Mouse (Mus musculus) intestine, embryonic 15.5 days (tissue): Measurements from ENCODE around the gene Clspn. TPM values are rescaled to one million over a fixed set of nuclear protein-coding genes. Genes with fewer than 3 reads are reported as not detected.

Experiments
- ATAC-seq: fragments of 200-750 bp; cut with Nextera tagmentation; 2 replicates; pipeline ENCODE4 v1.8.0; 2017; ENCODE audit warnings: moderate TSS enrichment, moderate library complexity
- H3K27ac ChIP-seq: fragments of 300-500 bp; sonication (generic); 2 replicates; pipeline ENCODE4 v1.5.1; 2015; ENCODE audit warnings: mild to moderate bottlenecking, inconsistent platforms
- H3K27me3 ChIP-seq: fragments of 300-500 bp; sonication (generic); replicated peaks from 2 replicates; pipeline ENCODE4 v1.6.1; 2015; ENCODE audit warnings: inconsistent platforms
- H3K36me3 ChIP-seq: fragments of 300-500 bp; sonication (generic); 2 replicates; pipeline ENCODE4 v1.6.1; 2015; ENCODE audit warnings: inconsistent platforms
- H3K4me1 ChIP-seq: fragments of 300-500 bp; sonication (generic); replicated peaks from 2 replicates; pipeline ENCODE4 v1.6.1; 2015; ENCODE audit warnings: inconsistent platforms
- H3K4me2 ChIP-seq: fragments of 300-500 bp; sonication (generic); replicated peaks from 2 replicates; pipeline ENCODE4 v1.6.1; 2015; ENCODE audit warnings: mild to moderate bottlenecking, inconsistent platforms
- H3K4me3 ChIP-seq: fragments of 300-500 bp; sonication (generic); replicated peaks from 2 replicates; pipeline ENCODE4 v1.5.1; 2015; ENCODE audit warnings: inconsistent platforms
- H3K9ac ChIP-seq: fragments of 300-500 bp; sonication (generic); 2 replicates; pipeline ENCODE4 v1.6.1; 2015; ENCODE audit warnings: inconsistent platforms
- H3K9me3 ChIP-seq: fragments of 300-500 bp; sonication (generic); 2 replicates; pipeline ENCODE4 v1.6.1; 2016; ENCODE audit warnings: inconsistent platforms
- WGBS: fragments of 180-500 bp; shearing (Covaris S2); methylation state at CpG from one replicate; pipeline ENCODE4 v1.1.7; 2015; 5-methylcytosine and 5-hydroxymethylcytosine counted together
- polyA plus RNA-seq: library from polyadenylated mRNA; unstranded; fragments of >200 nt; fragmentation: Nextera tagmentation; extraction: Ambion mirVana; gene quantifications from 2 replicates; pipeline ENCODE4 v1.2.1, GENCODE M21; 2015

The Clspn gene
- polyA plus RNA-seq, 1 experiment from 2014 or later, result 33.0 TPM

DNA sequence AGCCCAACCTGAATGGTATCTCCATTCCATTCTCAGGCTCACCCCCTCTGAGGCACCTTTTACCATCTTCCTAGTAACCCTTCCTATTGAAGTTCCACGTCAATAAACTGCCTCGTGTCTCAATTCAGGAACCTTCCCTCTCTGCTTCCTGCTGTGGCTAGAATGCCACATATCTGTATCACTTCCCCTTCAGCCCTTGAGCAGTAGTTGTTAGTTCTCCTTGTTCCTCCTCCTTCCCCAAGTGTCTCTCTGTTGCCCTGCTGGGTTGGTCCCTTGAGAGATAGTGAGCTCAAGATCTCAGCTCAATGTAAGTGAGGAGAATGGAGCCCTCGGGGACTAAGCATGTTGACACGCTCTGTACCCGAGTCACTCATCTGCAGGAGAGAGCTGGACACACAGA is 19.9 kb upstream of the Clspn start:
- no peak for ATAC-seq
- Histone ChIP-seq H3K27ac (no peak overlapping the region), H3K4me1 (no peaks in the 10 kb centered on the region), H3K4me2 (no peak overlapping the region), H3K4me3 (no peak overlapping the region), H3K9ac (no peak overlapping the region), H3K27me3 (no peaks in the 10 kb centered on the region; the same call in 1 of the 2 replicates), H3K36me3 (no peaks in the 10 kb centered on the region), H3K9me3 (no peaks in the 10 kb centered on the region)
- 69% methylated on average over 5 of the region's 5 CpGs for WGBS

DNA sequence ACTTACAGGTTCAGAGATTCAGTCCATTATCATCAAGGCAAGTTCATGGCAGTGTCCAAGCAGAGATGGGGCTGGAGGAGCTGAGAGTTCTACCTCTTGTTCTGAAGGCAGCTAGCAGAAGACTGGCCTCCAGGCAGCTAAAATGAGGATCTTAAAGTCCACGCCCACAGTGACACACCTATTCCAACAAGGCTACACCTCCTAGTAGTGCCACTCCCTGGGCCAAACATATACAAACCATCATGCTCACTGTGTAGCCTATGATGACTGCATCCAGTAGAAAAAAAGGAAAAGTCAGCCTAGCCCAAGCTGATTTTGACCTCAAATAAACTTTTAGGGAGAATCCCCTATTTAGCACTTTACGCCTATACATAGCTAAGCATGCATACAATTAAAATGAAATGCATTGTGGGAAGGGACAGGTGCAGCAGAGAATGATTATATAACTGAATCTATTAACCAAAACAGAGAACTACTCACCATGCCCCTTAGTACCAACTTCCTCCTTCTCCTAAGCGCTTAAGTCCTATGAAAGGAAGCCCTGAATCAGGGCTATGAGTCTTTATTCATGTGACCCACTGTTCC is 16.2 kb upstream of the Clspn start:
- H3K4me3 ChIP-seq, result no peak overlapping the region
- H3K9me3 ChIP-seq, result no peaks in the 10 kb centered on the region
- H3K4me2 ChIP-seq, result no peak overlapping the region
- H3K27me3 ChIP-seq, result no peaks in the 10 kb centered on the region
- ATAC-seq, result no peak
- no peak overlapping the region for H3K27ac ChIP-seq
- no peak overlapping the region for H3K9ac ChIP-seq
- H3K36me3 ChIP-seq, result no peaks in the 10 kb centered on the region
- H3K4me1 ChIP-seq, result no peaks in the 10 kb centered on the region
- WGBS, result 76% methylated on average over 3 of the region's 3 CpGs

GRCm38 (mm10) chr4:126542838-126543237 is 13.9 kb upstream of the Clspn start:
- H3K9ac ChIP-seq, result no peak overlapping the region
- H3K36me3 ChIP-seq, result no peaks in the 10 kb centered on the region
- H3K27me3 ChIP-seq, result no peaks in the 10 kb centered on the region
- H3K27ac ChIP-seq, result no peak overlapping the region
- 68% methylated on average over 7 of the region's 7 CpGs for WGBS
- H3K4me2 ChIP-seq, result no peak overlapping the region
- H3K4me3 ChIP-seq, result no peak overlapping the region
- no peaks in the 10 kb centered on the region for H3K9me3 ChIP-seq
- H3K4me1 ChIP-seq, result no peaks in the 10 kb centered on the region
- ATAC-seq, result no peak

- 79% methylated on average over 1 of the region's 1 CpGs for WGBS
- H3K4me1 ChIP-seq, result no peaks in the 10 kb centered on the region
- no peaks in the 10 kb centered on the region for H3K27me3 ChIP-seq
- no peak overlapping the region for H3K9ac ChIP-seq
- ATAC-seq, result no peak
- H3K36me3 ChIP-seq, result no peaks in the 10 kb centered on the region
- no peak overlapping the region for H3K4me3 ChIP-seq
- H3K9me3 ChIP-seq, result no peaks in the 10 kb centered on the region
- no peak overlapping the region for H3K4me2 ChIP-seq
- H3K27ac ChIP-seq, result no peak overlapping the region
Observed at GRCm38 (mm10) chr4:126545016-126545415, 11.7 kb upstream of the Clspn start.

- H3K4me3 ChIP-seq, result no peak overlapping the region
- 66% methylated on average over 6 of the region's 7 CpGs for WGBS
- no peak overlapping the region for H3K4me2 ChIP-seq
- no peak overlapping the region for H3K9ac ChIP-seq
- no peaks in the 10 kb centered on the region for H3K9me3 ChIP-seq
- no peak for ATAC-seq
- H3K4me1 ChIP-seq, result no peaks in the 10 kb centered on the region
- H3K36me3 ChIP-seq, result no peaks in the 10 kb centered on the region
- no peak overlapping the region for H3K27ac ChIP-seq
- H3K27me3 ChIP-seq, result no peaks in the 10 kb centered on the region
Observed at GRCm38 (mm10) chr4:126545703-126546102, 11.0 kb upstream of the Clspn start.

DNA sequence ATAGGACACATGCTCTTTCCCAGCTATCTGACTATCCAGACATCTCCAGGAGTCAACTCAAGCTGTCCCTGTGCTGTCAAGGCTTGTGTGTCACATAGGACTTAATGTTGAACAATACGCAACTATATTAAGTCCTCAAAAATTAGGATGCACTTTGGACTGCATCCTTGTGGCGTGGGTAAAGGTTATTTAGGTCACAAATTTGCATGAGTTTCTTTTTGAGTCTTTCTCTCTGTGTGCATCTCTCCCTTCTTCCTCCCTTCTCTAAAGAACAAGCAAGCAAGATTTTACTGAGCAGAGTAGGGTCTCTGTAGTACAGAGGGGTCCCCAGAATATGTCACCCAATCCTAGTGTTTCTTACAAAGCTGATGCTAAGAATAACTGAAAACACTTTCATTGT is 10.6 kb upstream of the Clspn start:
- Histone ChIP-seq H3K9me3 (no peaks in the 10 kb centered on the region), H3K27me3 (no peaks in the 10 kb centered on the region), H3K4me3 (no peak overlapping the region), H3K4me2 (no peak overlapping the region), H3K4me1 (no peaks in the 10 kb centered on the region), H3K9ac (no peak overlapping the region), H3K36me3 (no peaks in the 10 kb centered on the region), H3K27ac (no peak overlapping the region)
- WGBS, result 84% methylated on average over 2 of the region's 2 CpGs
- no peak for ATAC-seq

DNA sequence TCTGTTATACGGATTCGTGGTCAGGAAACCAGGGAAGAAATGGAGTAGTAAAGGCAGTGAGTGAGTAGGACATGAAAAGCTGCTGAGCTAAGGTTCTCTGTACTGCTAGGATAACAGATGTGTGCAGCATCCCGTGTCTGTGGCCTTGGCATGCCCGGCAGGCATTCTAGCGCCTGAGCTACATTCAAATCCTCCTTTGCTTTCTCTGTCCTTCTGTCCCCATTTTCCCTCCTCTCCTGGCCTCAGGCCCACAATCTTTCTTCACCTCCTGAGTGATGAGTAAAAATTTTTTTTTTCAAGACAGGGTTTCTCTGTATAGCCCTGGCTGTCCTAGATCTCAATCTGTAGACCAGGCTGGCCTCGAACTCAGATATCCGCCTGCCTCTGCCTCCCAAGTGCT is 4.6 kb upstream of the Clspn start:
- no peaks in the 10 kb centered on the region for H3K27me3 ChIP-seq
- no peak overlapping the region for H3K27ac ChIP-seq
- ATAC-seq, result no peak
- 82% methylated on average over 7 of the region's 7 CpGs for WGBS
- no peaks in the 10 kb centered on the region for H3K4me1 ChIP-seq
- no peak overlapping the region for H3K4me3 ChIP-seq
- H3K9ac ChIP-seq, result no peak overlapping the region
- no peaks in the 10 kb centered on the region for H3K36me3 ChIP-seq
- H3K9me3 ChIP-seq, result no peaks in the 10 kb centered on the region
- no peak overlapping the region for H3K4me2 ChIP-seq

DNA sequence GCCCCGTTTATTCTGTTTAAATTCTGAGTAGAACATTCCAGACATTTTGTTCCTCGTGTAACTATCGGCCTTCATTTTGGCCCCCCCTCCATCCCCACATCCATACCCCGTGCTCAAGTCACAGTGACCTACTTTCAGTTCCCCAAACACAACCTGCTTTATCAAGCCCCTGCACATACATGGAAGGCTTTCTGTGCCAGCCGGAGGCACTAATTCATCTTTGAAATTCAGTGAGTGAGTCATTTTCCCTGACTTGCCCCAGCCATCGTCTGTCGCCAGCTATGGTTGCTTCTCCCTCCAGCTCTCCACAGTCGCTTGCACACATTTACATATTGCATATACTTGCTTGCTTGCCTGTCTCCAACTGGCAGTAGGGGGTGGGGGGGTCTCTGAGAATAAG is 3.6 kb upstream of the Clspn start:
- Histone ChIP-seq H3K27me3 (no peaks in the 10 kb centered on the region), H3K9me3 (no peaks in the 10 kb centered on the region), H3K4me1 (0 out of 2 replicates have a peak, but pooled peaks cover under 1% of the 10 kb centered on the region), H3K4me3 (no peak overlapping the region), H3K27ac (no peak overlapping the region), H3K36me3 (no peaks in the 10 kb centered on the region), H3K4me2 (no peak overlapping the region), H3K9ac (no peak overlapping the region)
- no peak for ATAC-seq
- 61% methylated on average over 8 of the region's 8 CpGs for WGBS

DNA sequence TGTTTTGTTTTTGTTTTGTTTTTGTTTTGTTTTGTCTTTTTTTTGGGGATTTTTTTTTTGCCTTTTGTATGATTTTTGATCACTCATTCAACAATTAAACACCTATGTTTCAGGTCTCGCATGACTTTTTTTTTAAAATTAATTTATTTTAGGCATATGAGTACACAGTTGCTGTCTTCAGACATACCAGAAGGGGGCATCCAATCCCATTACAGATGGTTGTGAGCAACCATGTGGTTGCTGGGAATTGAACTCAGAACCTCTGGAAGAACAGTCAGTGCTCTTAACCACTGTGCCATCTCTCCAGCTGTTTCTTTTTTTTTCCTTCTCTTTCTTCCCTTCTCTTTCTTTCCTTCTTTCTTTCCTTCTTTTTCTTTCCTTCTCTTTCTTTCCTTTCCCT is 3.0 kb upstream of the Clspn start:
- Histone ChIP-seq H3K27ac (no peak overlapping the region), H3K27me3 (no peaks in the 10 kb centered on the region), H3K4me1 (0 out of 2 replicates have a peak, but pooled peaks cover 3% of the 10 kb centered on the region), H3K9ac (no peak overlapping the region), H3K4me2 (no peak overlapping the region), H3K4me3 (no peak overlapping the region), H3K9me3 (no peaks in the 10 kb centered on the region), H3K36me3 (no peaks in the 10 kb centered on the region)
- WGBS, result 77% methylated on average over 1 of the region's 1 CpGs
- no peak for ATAC-seq

DNA sequence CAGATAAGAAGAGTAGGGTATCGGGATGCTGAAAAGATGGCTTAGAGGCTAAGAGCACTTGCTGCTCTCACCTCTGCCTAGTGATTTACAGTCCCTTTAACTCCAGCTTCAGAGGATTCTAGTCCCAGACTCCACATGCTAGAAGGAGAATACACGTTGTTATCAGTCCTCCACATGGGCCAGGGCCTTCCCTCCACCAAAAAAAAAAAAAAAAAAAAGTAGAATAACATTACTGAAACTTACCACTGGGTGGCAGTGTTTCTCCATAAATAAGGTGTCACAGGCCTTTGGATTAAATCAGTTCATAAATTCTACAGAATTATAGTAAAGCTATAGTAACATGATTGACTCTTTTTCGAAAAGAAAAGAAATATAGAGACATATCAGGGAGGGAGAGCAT is 2.3 kb upstream of the Clspn start:
- Histone ChIP-seq H3K36me3 (no peaks in the 10 kb centered on the region), H3K9me3 (no peaks in the 10 kb centered on the region), H3K9ac (no peak overlapping the region), H3K27ac (no peak overlapping the region), H3K4me2 (no peak overlapping the region), H3K4me3 (no peak overlapping the region), H3K27me3 (no peaks in the 10 kb centered on the region), H3K4me1 (0 out of 2 replicates have a peak, but pooled peaks cover 3% of the 10 kb centered on the region)
- 29% methylated on average over 3 of the region's 3 CpGs for WGBS
- ATAC-seq, result no peak

DNA sequence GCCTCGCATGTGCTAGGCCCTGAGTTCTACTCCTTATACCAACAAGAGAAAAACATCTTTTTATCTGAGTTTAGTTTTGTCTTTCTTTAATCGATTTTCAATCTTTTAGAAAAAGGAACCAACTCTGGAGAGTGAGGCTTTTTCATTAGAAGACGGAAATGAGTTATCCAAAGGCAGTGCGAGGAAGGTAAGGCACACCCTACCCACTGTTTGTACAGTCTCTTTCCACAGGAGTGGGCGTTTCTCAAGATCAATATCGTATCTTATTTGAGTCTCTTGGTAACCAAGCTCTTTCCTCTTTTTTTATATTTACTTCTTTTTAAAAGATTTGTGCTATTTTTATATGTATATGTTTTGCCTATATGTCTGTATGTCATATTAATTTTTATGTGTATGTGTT is 7.1 kb downstream of the Clspn start:
- Histone ChIP-seq H3K36me3 (peaks cover 26% of the 10 kb centered on the region), H3K9ac (no peak overlapping the region), H3K27ac (no peak overlapping the region), H3K4me1 (no peaks in the 10 kb centered on the region), H3K4me3 (no peak overlapping the region), H3K4me2 (no peak overlapping the region), H3K9me3 (no peaks in the 10 kb centered on the region), H3K27me3 (no peaks in the 10 kb centered on the region)
- WGBS, result 80% methylated on average over 6 of the region's 6 CpGs
- ATAC-seq, result no peak

DNA sequence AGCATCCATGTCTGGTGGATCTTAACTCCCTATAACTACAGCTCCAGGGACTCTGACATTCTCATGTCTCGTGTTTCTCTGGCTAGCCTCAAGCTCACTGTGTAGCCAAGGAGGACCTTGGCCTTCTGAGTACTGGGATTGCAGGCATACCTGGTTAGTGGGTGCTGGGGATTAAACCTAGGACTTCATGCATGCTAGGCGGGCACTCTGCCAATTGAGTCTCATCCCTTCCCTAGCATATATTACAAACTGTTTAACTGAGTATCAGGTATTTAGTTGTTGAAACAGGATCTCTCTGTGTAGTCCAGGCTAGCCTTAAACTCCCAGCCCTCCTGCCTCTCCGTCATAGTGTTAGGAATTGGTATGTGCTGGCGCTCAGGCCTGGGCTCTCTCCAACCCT is 10.5 kb downstream of the Clspn start:
- Histone ChIP-seq H3K36me3 (peaks cover 20% of the 10 kb centered on the region), H3K9me3 (no peaks in the 10 kb centered on the region), H3K9ac (no peak overlapping the region), H3K27me3 (no peaks in the 10 kb centered on the region), H3K4me2 (no peak overlapping the region), H3K4me1 (no peaks in the 10 kb centered on the region), H3K4me3 (no peak overlapping the region), H3K27ac (no peak overlapping the region)
- ATAC-seq, result no peak
- WGBS, result 94% methylated on average over 4 of the region's 4 CpGs

GRCm38 (mm10) chr4:126569783-126570182 is 13.0 kb downstream of the Clspn start:
- Histone ChIP-seq H3K27me3 (no peaks in the 10 kb centered on the region), H3K4me3 (no peak overlapping the region), H3K9ac (no peak overlapping the region), H3K27ac (no peak overlapping the region), H3K4me1 (no peaks in the 10 kb centered on the region), H3K36me3 (peaks cover 33% of the 10 kb centered on the region), H3K4me2 (no peak overlapping the region), H3K9me3 (no peaks in the 10 kb centered on the region)
- no peak for ATAC-seq
- 93% methylated on average over 3 of the region's 3 CpGs for WGBS
